Mouse (Mus musculus) adrenal gland (tissue): ENCODE measurements around the gene Pparg.

Source experiments
- intact Hi-C: fragments of 180-260 bp; cut with DNase I; formaldehyde crosslinking; loops from one replicate; pipeline ENCODE4 v1.15.1; 2025

Pparg gene

DNA sequence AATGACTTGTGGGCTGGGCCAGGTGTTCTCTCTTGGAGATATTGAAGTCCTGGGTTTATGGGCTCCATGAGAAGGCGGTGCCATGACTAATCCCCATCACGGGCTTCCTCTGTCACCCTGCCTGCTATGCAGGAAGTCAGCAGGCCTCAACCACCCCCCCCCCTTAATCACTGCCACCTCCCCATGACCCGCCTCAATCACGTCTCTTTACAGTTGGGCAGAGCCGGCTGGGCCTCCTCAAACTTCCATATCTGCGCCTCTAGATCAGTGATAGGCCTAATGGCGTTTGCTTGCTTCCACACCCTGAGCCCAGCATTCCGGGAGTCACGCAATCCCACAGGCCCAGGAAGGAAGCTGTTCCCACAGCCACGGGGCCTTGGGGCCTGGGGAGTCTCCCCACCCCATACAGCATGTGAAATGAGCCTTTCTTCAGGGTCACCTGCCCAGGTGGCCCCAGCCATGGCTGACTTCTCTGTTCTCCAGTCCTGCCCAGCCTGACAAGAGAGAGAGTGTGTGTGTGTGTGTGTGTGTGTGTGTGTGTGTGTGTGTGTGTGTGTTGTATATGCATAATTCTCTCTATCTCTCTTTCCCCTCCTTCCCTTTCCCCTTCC lies 142.9 kb downstream of the Pparg start:
- intact Hi-C loops: no loop called here

GRCm38 (mm10) chr6:115504160-115504558 lies 143.4 kb downstream of the Pparg start:
- intact Hi-C loops: no loop called here

DNA sequence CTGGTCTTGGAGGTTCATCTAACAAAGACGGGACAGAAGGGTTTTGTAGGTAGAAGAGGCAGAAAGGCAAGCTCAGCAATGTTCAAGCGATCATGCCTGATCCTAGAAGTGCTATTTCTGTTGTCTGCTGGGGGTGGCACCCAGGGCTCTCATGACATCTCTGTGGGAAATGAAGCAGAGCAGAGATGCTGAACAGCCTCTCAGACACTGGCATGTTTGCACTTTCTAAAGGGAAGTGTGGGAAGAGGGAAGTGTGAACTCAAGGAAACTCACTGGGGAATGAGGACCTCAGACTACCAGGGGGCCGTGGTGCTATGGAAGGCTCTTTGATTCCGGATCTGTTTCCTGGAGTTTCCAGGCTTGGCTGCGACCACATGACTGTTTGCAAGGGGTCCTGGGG lies 144.2 kb downstream of the Pparg start:
- intact Hi-C loops: no loop called here

DNA sequence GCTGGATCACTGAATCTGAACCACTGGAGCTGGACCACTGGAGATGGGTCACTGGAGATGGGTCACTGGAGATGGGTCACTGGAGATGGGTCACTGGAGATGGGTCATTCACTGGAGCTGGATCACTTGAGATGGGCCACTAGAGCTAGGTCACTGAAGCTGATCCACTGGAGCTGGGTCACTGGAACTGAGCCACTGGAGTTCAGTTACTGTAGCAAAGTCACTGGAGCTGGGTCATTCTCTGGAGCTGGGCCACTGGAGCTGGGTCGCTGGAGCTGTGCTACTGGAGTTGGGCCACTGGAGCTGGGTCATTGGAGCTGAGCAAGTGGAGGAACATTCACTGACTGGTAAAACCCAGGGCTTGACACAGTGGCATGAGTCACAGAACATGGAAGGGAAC lies 145.7 kb downstream of the Pparg start:
- intact Hi-C loops: no loop called here

DNA sequence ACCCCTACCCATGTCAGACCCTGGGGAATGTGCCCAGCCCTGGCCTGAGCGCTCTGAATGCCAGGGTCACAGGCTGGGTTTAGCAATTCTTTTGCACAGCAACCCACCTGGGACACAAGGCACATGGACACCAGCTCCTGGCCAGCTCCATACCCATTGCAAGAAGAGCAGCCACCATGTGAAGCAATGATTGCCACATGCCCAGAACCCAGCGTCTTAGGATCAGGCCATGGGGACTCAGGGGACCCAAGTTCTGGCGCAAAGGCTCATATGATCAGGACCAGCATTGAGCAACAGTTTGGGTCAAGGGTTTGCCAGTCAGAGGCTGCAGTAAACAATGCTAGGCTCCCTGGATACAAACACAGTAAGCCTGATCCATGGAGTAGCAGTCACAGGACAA lies 150.7 kb downstream of the Pparg start:
- intact Hi-C loops: no loop called here

DNA sequence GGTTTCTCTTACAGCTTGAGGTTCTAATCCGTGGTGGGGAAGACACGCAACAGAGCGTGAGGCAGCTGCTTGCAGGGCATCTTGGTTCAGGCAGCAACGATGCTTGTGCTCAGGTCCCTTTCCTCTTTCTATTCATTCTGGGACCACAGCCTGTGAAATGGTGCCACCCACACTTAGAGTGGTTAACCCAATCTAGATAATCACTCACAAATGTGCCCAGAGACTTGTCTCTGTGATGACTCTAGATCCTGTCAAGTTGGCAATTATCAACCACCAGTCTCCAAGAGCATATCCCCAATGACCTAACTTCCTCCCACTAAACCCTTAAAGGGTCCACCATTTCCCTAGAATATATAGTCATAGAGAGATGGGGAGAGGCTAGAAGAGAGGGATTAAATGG lies 152.5 kb downstream of the Pparg start:
- intact Hi-C loops: no loop called here

DNA sequence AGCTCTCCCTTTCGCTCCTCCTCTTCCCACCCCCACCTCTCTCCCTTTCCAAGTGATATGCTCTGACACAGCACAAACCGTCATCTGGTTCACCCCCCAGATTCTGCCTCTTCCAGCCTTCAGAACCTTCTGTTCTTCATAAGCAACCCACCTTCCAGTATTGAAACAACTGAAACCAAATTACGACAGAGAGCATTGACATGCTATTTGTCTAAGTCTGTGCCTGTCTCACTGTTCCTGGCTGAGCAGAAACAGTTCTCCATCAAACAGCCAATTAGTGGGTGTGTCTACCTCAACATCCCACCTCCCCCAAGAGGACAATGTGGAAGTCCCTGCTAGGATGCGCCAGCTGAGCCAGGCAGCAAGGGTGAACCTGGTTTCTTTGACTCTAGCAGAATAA lies 157.2 kb downstream of the Pparg start:
- intact Hi-C loops: no loop called here

- intact Hi-C loops: no loop called here
Measured at GRCm38 (mm10) chr6:115518352-115518751, 157.6 kb downstream of the Pparg start.

DNA sequence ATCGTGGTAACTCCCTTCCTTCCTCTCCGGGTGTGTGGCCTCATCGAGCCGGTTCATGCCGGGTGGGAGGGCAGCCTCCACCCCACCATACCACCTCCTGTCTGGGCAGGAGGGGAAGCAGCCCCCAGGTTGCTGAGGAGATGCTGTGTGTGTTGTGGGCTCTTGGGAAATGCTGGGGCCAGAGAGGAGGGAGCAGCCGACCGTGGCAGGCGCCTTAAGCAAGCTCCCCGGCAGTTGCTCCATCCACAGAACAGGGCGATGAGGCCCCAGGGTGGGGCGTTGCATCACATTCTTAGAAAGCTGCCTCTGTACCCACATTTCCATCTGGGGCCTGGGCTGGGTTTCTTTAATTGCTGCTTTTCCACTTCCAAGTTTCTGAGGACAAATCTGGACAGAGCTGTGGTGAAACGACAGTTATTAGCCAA lies 158.5 kb downstream of the Pparg start:
- intact Hi-C loops: no loop called here

GRCm38 (mm10) chr6:115521923-115522322 lies 161.2 kb downstream of the Pparg start:
- intact Hi-C loops: no loop called here

DNA sequence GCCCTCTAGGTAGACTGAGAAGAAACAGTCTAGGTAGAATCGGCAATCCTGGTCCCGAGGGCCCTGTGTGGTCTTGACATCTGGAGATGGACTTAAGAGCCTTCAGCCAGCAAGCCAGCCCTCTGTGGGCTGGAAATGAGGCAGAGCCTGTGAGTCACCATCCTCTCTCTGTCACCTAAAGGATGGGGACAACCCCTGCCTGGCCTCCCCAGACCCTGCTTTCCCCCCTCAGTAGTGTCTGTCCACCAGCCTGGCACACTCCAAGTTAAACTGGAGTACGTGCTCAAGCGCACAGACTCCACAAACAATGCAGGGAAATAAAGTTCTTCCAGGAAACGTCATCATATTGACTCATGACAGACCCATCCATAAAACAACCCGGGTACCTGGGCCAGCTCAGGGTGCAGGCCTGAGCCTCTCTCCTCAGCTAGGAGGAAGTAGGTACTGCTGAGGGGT lies 162.0 kb downstream of the Pparg start:
- intact Hi-C loops: no loop called here

DNA sequence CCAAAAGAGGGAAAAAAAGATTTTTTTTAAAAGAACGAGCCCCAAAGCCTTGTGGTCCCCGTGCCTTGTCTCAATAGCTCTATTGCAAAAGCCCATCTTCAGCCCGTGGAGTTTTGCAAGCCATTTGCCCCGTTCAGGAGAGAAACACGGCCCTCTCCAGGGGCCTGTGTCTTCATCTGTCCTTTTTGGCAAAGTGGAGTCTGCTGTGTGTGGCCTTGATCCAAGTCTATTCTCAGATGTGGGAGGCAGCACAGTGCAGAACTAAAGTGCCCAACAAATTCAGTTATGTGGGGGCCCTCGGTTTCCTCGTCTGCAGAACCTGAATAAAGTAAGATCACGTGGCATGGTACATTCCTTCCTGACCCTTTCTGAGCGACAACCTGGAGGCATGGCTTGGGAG lies 162.4 kb downstream of the Pparg start:
- intact Hi-C loops: no loop called here

- intact Hi-C loops: no loop called here
Measured at GRCm38 (mm10) chr6:115524449-115524990, 163.8 kb downstream of the Pparg start.

DNA sequence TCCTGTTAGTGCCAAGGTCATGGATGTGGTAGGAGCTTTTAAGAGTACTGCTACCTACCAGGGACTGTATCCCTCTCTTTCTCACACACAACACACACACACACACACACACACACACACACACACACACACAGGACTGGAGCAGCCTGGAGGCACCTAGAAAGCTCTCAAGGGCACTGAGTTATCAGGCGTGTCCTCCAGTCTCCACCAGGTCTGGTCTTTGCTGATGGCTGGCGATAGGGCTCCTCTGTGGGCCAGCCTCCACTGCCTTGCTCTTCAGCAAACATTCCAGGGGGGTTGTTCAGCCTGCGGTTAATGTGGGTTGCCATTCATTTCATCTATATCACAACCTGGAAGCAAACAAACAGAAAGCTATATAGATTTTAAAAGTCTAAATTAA lies 166.7 kb downstream of the Pparg start:
- intact Hi-C loops: no loop called here

- intact Hi-C loops: no loop called here
Measured at GRCm38 (mm10) chr6:115528372-115528771, 167.6 kb downstream of the Pparg start.

DNA sequence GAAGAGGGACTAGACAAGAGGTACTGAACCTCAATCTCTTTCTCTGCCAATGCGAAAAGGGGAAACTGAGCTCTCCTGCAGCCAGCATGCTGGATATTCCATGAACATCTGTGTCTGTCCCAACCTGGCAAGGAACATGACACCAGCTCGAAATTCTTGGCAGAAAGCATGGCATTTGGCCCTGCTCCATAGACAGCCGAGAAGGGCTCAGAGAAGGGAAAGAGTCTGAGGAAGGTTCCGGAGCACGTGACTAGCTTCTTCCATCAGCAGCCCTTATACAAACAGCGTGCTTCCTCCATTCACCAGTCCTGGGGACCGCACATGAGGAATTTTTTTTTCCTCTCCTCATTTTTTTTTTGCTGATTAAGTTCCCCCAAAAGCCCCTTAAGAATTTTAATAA lies 173.9 kb downstream of the Pparg start:
- intact Hi-C loops: loop anchor here (5.0 to 10.0 kb wide), 2 partner anchors 72 to 150 kb away; no protein-coding TSS in a partner anchor

GRCm38 (mm10) chr6:115536169-115536568 lies 175.4 kb downstream of the Pparg start:
- intact Hi-C loops: loop anchor here (5.0 to 10.0 kb wide), 2 partner anchors 74 to 151 kb away; no protein-coding TSS in a partner anchor

GRCm38 (mm10) chr6:115538645-115539429 lies 178.1 kb downstream of the Pparg start:
- intact Hi-C loops: loop anchor here (1.0 to 10.0 kb wide), 5 partner anchors 77 to 364 kb away; partner anchors contain the start of gene Gm17482
